Mouse (Mus musculus): ENCODE results near the gene Nkd1. TPM values are rescaled to one million over a fixed set of nuclear protein-coding genes. Genes with fewer than 3 reads are reported as not detected.

The Nkd1 gene
- polyA plus RNA-seq, 1 experiment from 2014 or later = 33.7 TPM

DNA sequence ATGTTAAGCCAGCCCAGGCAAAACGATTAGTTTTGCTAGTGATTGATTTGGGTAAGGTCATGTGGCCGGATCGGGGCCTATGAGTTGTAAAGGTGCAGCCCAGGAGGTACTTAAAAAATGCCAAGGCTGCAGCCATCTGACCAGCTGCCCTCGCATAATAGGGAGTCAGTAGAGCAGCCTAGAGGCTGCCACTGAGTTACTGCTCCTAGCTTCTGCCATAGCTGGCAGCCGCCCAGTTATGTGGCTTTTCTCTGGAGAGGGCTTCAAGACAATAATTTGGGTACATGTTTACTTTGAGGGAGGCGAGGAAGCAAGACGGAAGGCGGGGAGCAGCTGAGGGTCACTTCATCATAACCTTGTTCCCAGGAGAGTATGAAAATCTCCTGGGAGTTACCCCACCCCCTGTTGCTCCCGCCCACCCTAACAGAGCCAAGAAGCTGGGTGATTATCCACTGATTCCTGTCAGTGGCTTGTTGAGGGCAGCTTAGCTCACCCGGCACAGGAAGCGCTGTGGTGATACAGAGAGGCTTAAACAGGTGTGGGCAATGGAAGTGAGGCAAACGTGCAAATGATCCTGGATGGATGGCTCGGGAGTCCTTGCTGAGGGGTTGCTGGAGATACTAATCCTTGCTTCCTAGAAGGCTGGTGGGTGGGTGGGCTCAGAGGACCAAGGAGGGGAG, 84.3 kb downstream of the Nkd1 start:
- no peak overlapping the region for H3K4me2 ChIP-seq (replicated peaks; ENCODE audit: low read depth, low read length)
- H3K9ac ChIP-seq (replicated peaks; ENCODE audit: low read depth, low read length) = no peak overlapping the region
- no peak for ATAC-seq (ENCODE audit: insufficient number of reproducible peaks, insufficient read depth, low FRiP score, low read depth)
- H3K4me3 ChIP-seq (ENCODE audit: low read depth, low read length) = no peak overlapping the region
- no peaks in the 10 kb centered on the region for H3K9me3 ChIP-seq (ENCODE audit: control insufficient read depth, low read depth, low read length)
- no peaks in the 10 kb centered on the region for H3K27me3 ChIP-seq (ENCODE audit: control insufficient read depth, insufficient read depth, low read length)
- no peak overlapping the region for H3K27ac ChIP-seq (ENCODE audit: low read length)
- H3K36me3 ChIP-seq (ENCODE audit: control insufficient read depth, insufficient read depth, low read length) = no peaks in the 10 kb centered on the region
- H3K4me1 ChIP-seq (ENCODE audit: control insufficient read depth, insufficient read depth, low read length) = peaks cover 12% of the 10 kb centered on the region; the same call in 1 of the 2 replicates
- 31% methylated on average over 13 of the region's 13 CpGs for WGBS

DNA sequence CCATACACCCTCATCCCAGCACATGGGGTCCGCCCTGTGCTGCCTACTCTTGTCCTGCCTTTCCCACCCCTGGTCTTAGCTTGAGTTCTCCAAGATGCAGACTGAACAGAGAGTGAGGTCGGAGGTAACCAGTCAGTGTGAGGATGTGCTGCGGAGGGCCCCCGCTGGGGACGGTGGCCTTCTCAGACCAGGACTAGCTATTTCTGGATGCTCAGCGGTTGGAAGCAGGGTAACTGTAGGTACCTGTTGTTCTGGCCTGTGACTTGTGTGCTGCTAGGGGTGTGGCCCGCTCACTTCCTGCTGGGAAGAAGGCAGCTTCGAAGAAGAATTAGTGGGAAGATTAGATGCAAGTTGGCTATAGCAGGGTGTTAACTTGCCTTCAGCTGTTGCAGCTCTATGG, 87.9 kb downstream of the Nkd1 start:
- Histone ChIP-seq H3K9ac (replicated peaks; ENCODE audit: low read depth, low read length) (no peak overlapping the region), H3K9me3 (ENCODE audit: control insufficient read depth, low read depth, low read length) (no peaks in the 10 kb centered on the region), H3K27me3 (ENCODE audit: control insufficient read depth, insufficient read depth, low read length) (no peaks in the 10 kb centered on the region), H3K36me3 (ENCODE audit: control insufficient read depth, insufficient read depth, low read length) (no peaks in the 10 kb centered on the region), H3K27ac (ENCODE audit: low read length) (no peak overlapping the region), H3K4me2 (replicated peaks; ENCODE audit: low read depth, low read length) (no peak overlapping the region), H3K4me1 (ENCODE audit: control insufficient read depth, insufficient read depth, low read length) (peaks cover 12% of the 10 kb centered on the region; the same call in 1 of the 2 replicates), H3K4me3 (ENCODE audit: low read depth, low read length) (no peak overlapping the region)
- no peak for ATAC-seq (ENCODE audit: insufficient number of reproducible peaks, insufficient read depth, low FRiP score, low read depth)
- whole genome bisulfite sequencing = 74% methylated on average over 8 of the region's 8 CpGs

DNA sequence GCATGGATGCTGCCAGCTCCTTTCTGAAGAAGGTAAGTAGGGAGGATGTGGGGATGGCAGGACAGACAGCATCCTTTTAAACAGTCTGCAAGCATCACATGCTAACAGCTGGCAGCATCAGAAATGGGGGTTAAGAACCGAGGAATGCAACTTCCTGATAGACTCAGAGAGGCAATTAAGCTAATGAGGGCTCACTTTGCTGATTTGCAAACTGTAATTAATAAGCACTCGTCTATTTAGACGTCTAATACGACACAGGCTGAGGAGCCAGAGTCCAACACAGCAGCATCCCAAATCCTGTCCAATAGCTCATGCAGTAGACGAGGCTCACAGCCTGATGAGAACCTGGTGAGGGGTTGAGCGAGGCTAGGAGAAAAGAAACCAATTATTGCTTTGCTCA, 89.1 kb downstream of the Nkd1 start:
- Histone ChIP-seq H3K4me2 (replicated peaks; ENCODE audit: low read depth, low read length) (no peak overlapping the region), H3K9me3 (ENCODE audit: control insufficient read depth, low read depth, low read length) (no peaks in the 10 kb centered on the region), H3K4me1 (ENCODE audit: control insufficient read depth, insufficient read depth, low read length) (peaks cover 6% of the 10 kb centered on the region; the same call in 1 of the 2 replicates), H3K4me3 (ENCODE audit: low read depth, low read length) (no peak overlapping the region), H3K36me3 (ENCODE audit: control insufficient read depth, insufficient read depth, low read length) (no peaks in the 10 kb centered on the region), H3K27ac (ENCODE audit: low read length) (no peak overlapping the region), H3K9ac (replicated peaks; ENCODE audit: low read depth, low read length) (no peak overlapping the region), H3K27me3 (ENCODE audit: control insufficient read depth, insufficient read depth, low read length) (no peaks in the 10 kb centered on the region)
- no peak for ATAC-seq (ENCODE audit: insufficient number of reproducible peaks, insufficient read depth, low FRiP score, low read depth)
- 75% methylated on average over 6 of the region's 6 CpGs for WGBS

DNA sequence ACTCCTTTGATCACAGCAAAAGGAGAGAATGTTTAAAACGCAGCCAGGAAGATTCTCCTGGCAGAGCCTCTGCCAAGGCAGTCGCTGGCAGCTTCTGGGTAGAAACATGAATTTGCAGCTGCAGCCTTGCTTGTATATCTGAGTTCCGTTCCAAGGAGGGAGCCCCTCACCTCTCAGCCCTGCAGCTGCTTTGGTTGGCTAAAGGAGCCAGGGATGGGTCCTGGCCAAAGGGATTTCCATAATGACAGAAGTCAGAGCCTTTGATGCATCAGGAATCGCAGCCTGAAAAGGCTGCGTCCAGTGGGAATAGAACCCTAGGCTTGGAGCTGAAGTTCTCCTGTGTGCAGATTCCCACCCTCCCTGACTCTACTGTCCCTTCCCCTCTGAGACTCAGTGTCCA, 93.8 kb downstream of the Nkd1 start:
- Histone ChIP-seq H3K4me2 (replicated peaks; ENCODE audit: low read depth, low read length) (no peak overlapping the region), H3K9me3 (ENCODE audit: control insufficient read depth, low read depth, low read length) (no peaks in the 10 kb centered on the region; the same call in 1 of the 2 replicates), H3K9ac (replicated peaks; ENCODE audit: low read depth, low read length) (no peak overlapping the region), H3K27me3 (ENCODE audit: control insufficient read depth, insufficient read depth, low read length) (no peaks in the 10 kb centered on the region), H3K4me1 (ENCODE audit: control insufficient read depth, insufficient read depth, low read length) (no peaks in the 10 kb centered on the region), H3K27ac (ENCODE audit: low read length) (no peak overlapping the region), H3K36me3 (ENCODE audit: control insufficient read depth, insufficient read depth, low read length) (no peaks in the 10 kb centered on the region), H3K4me3 (ENCODE audit: low read depth, low read length) (no peak overlapping the region)
- no peak for ATAC-seq (ENCODE audit: insufficient number of reproducible peaks, insufficient read depth, low FRiP score, low read depth)
- 57% methylated on average over 5 of the region's 5 CpGs for WGBS

DNA sequence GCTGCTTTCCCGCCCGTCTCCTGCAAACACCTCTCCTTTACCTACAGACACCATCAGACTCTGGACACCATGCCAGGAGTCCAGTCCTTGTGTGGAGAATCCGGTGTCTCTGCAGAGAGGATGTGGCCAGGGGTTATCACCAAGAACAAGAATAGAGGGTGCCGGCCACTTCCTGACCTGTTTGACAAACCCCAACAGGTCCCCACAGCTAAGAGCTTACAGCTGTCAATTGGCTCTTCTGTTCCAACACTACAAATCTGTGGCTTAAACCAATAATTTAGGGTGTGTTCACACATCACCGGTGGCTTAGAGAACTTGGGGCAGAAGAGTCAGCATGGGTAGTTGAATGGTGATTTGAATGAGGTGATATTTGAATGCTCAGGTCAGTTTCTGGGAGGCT, 97.5 kb downstream of the Nkd1 start:
- H3K27me3 ChIP-seq (ENCODE audit: control insufficient read depth, insufficient read depth, low read length) = no peaks in the 10 kb centered on the region
- H3K4me2 ChIP-seq (replicated peaks; ENCODE audit: low read depth, low read length) = no peak overlapping the region
- 50% methylated on average over 5 of the region's 5 CpGs for WGBS
- no peak overlapping the region for H3K9ac ChIP-seq (replicated peaks; ENCODE audit: low read depth, low read length)
- no peak for ATAC-seq (ENCODE audit: insufficient number of reproducible peaks, insufficient read depth, low FRiP score, low read depth)
- H3K4me3 ChIP-seq (ENCODE audit: low read depth, low read length) = no peak overlapping the region
- H3K9me3 ChIP-seq (ENCODE audit: control insufficient read depth, low read depth, low read length) = no peaks in the 10 kb centered on the region; the same call in 1 of the 2 replicates
- H3K4me1 ChIP-seq (ENCODE audit: control insufficient read depth, insufficient read depth, low read length) = no peaks in the 10 kb centered on the region
- no peaks in the 10 kb centered on the region for H3K36me3 ChIP-seq (ENCODE audit: control insufficient read depth, insufficient read depth, low read length)
- no peak overlapping the region for H3K27ac ChIP-seq (ENCODE audit: low read length)

DNA sequence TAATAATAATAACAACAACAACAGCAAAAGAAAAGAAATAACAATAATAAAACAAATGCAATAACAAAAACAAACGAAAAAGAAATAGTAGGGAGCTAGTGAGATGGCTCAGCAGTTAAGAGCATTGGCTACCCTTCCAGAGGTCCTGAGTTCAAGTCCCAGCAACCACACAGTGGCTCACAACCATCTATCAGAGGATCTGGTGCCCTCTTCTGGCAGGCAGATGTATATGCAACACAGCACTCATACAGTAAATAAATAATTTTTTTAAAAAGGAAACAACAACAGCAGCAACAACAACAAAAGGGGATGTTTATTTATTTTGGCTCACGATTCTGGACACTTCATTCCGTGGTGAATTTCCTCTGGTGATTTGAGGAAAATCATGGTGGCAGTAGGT, 98.4 kb downstream of the Nkd1 start:
- no peak overlapping the region for H3K4me3 ChIP-seq (ENCODE audit: low read depth, low read length)
- H3K27me3 ChIP-seq (ENCODE audit: control insufficient read depth, insufficient read depth, low read length) = no peaks in the 10 kb centered on the region
- ATAC-seq (ENCODE audit: insufficient number of reproducible peaks, insufficient read depth, low FRiP score, low read depth) = no peak
- H3K4me2 ChIP-seq (replicated peaks; ENCODE audit: low read depth, low read length) = no peak overlapping the region
- no peaks in the 10 kb centered on the region for H3K36me3 ChIP-seq (ENCODE audit: control insufficient read depth, insufficient read depth, low read length)
- H3K9ac ChIP-seq (replicated peaks; ENCODE audit: low read depth, low read length) = no peak overlapping the region
- no peak overlapping the region for H3K27ac ChIP-seq (ENCODE audit: low read length)
- H3K4me1 ChIP-seq (ENCODE audit: control insufficient read depth, insufficient read depth, low read length) = no peaks in the 10 kb centered on the region
- H3K9me3 ChIP-seq (ENCODE audit: control insufficient read depth, low read depth, low read length) = no peaks in the 10 kb centered on the region; the same call in 1 of the 2 replicates
- 72% methylated on average over 3 of the region's 3 CpGs for WGBS

DNA sequence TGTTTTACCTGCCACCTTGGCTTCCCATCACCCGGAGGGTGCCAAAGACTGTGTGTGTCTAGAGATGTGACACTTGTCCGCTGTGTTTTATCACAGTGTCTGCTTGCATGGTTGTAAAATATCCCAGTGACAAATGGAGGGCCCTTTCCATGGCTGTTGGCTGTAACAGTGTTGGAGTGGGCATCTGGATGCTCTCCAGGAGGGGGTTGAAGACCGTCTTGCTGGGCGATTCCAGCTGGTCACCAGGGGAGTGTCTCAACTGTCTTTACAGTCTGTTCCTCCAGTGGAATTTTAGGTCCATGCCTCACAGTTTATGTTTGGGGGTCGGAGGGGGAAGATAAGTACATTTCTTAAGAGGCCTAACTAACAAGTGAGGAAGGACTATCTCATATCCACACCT, 99.8 kb downstream of the Nkd1 start:
- Histone ChIP-seq H3K9ac (replicated peaks; ENCODE audit: low read depth, low read length) (no peak overlapping the region), H3K27ac (ENCODE audit: low read length) (no peak overlapping the region), H3K9me3 (ENCODE audit: control insufficient read depth, low read depth, low read length) (no peaks in the 10 kb centered on the region; the same call in 1 of the 2 replicates), H3K36me3 (ENCODE audit: control insufficient read depth, insufficient read depth, low read length) (no peaks in the 10 kb centered on the region), H3K4me3 (ENCODE audit: low read depth, low read length) (no peak overlapping the region), H3K27me3 (ENCODE audit: control insufficient read depth, insufficient read depth, low read length) (no peaks in the 10 kb centered on the region), H3K4me1 (ENCODE audit: control insufficient read depth, insufficient read depth, low read length) (no peaks in the 10 kb centered on the region), H3K4me2 (replicated peaks; ENCODE audit: low read depth, low read length) (no peak overlapping the region)
- WGBS = 56% methylated on average over 5 of the region's 5 CpGs
- no peak for ATAC-seq (ENCODE audit: insufficient number of reproducible peaks, insufficient read depth, low FRiP score, low read depth)

DNA sequence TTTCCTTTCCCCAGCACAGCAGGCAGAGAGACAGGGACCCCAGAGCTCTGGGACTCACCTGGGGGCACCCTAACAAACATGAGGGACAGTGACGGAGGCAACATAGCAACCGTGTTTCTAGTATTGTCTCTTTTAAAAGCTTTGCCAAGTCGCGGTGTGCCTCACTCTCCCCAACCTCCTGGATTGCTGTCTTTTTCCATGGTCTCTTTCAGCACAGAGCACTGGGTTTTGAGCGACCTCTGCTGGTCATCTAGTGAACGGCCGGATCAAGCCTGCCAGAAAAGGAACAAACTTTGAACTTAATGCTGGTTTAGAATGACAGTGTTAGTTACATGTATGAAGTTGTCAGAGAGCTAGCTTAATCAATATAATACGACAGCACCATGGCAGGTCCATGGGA, 100.3 kb downstream of the Nkd1 start:
- Histone ChIP-seq H3K9me3 (ENCODE audit: control insufficient read depth, low read depth, low read length) (no peaks in the 10 kb centered on the region; the same call in 1 of the 2 replicates), H3K4me1 (ENCODE audit: control insufficient read depth, insufficient read depth, low read length) (no peaks in the 10 kb centered on the region), H3K36me3 (ENCODE audit: control insufficient read depth, insufficient read depth, low read length) (no peaks in the 10 kb centered on the region), H3K27me3 (ENCODE audit: control insufficient read depth, insufficient read depth, low read length) (0 out of 2 replicates have a peak, but pooled peaks cover 3% of the 10 kb centered on the region), H3K9ac (replicated peaks; ENCODE audit: low read depth, low read length) (no peak overlapping the region), H3K4me3 (ENCODE audit: low read depth, low read length) (no peak overlapping the region), H3K4me2 (replicated peaks; ENCODE audit: low read depth, low read length) (no peak overlapping the region), H3K27ac (ENCODE audit: low read length) (no peak overlapping the region)
- 1% methylated on average over 8 of the region's 8 CpGs for WGBS
- no peak; the same call in 1 of the 2 replicates for ATAC-seq (ENCODE audit: insufficient number of reproducible peaks, insufficient read depth, low FRiP score, low read depth)

DNA sequence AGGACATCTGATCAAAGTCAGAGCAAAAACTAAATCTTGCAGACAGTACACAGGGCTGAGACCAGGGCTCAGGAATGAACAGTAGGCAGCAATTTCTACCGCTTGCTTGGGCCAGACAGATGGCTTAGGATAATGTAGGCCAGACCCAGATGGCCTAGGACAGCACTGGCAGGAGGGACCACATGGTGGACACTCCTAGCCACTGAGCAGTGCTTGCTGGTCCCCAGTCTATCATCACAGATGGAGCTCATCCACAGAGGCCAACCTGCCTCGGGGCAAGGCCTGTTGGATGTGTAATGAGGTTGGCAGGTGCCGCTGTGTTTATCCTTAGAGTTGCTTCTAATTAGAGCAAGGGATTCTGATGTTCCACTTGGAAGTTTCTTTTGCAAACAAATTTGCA, 102.2 kb downstream of the Nkd1 start:
- H3K27me3 ChIP-seq (ENCODE audit: control insufficient read depth, insufficient read depth, low read length) = 0 out of 2 replicates have a peak, but pooled peaks cover 9% of the 10 kb centered on the region
- H3K9ac ChIP-seq (replicated peaks; ENCODE audit: low read depth, low read length) = no peak overlapping the region
- no peak overlapping the region for H3K4me2 ChIP-seq (replicated peaks; ENCODE audit: low read depth, low read length)
- no peak for ATAC-seq (ENCODE audit: insufficient number of reproducible peaks, insufficient read depth, low FRiP score, low read depth)
- H3K9me3 ChIP-seq (ENCODE audit: control insufficient read depth, low read depth, low read length) = no peaks in the 10 kb centered on the region; the same call in 1 of the 2 replicates
- WGBS = 67% methylated on average over 3 of the region's 3 CpGs
- H3K36me3 ChIP-seq (ENCODE audit: control insufficient read depth, insufficient read depth, low read length) = no peaks in the 10 kb centered on the region
- no peak overlapping the region for H3K27ac ChIP-seq (ENCODE audit: low read length)
- no peaks in the 10 kb centered on the region for H3K4me1 ChIP-seq (ENCODE audit: control insufficient read depth, insufficient read depth, low read length)
- no peak overlapping the region for H3K4me3 ChIP-seq (ENCODE audit: low read depth, low read length)

Measured in stomach, embryonic 14.5 days (tissue).